Mouse (Mus musculus) stomach, embryonic 14.5 days (tissue): Measurements from ENCODE around the gene Lonp2. TPM values are rescaled to one million over a fixed set of nuclear protein-coding genes. Genes with fewer than 3 reads are reported as not detected.

Source experiments
- ATAC-seq: fragments of 200-750 bp; cut with Nextera tagmentation; 2 replicates; pipeline ENCODE4 v1.8.0; 2017; ENCODE audit warnings: low read depth, moderate TSS enrichment; ENCODE audit not compliant: insufficient number of reproducible peaks, insufficient read depth, low FRiP score
- H3K27ac ChIP-seq: fragments of 300-500 bp; sonication (generic); 2 replicates; pipeline ENCODE4 v1.5.1; 2014; ENCODE audit warnings: mild to moderate bottlenecking, low read length, moderate library complexity, mixed read lengths
- H3K27me3 ChIP-seq: fragments of 300-500 bp; sonication (generic); 2 replicates; pipeline ENCODE4 v1.6.1; 2014; ENCODE audit warnings: low read length, control low read depth, mixed read lengths; ENCODE audit not compliant: control insufficient read depth, insufficient read depth
- H3K36me3 ChIP-seq: fragments of 300-500 bp; sonication (generic); 2 replicates; pipeline ENCODE4 v1.6.1; 2014; ENCODE audit warnings: mild to moderate bottlenecking, control low read depth, low read length, moderate library complexity, mixed read lengths; ENCODE audit not compliant: control insufficient read depth, insufficient read depth
- H3K4me1 ChIP-seq: fragments of 300-500 bp; sonication (generic); 2 replicates; pipeline ENCODE4 v1.6.1; 2014; ENCODE audit warnings: low read length, control low read depth, mixed read lengths; ENCODE audit not compliant: control insufficient read depth, insufficient read depth
- H3K4me2 ChIP-seq: fragments of 300-500 bp; sonication (generic); replicated peaks from 2 replicates; pipeline ENCODE4 v1.6.1; 2014; ENCODE audit warnings: low read depth, low read length, control low read depth
- H3K4me3 ChIP-seq: fragments of 300-500 bp; sonication (generic); 2 replicates; pipeline ENCODE4 v1.5.1; 2014; ENCODE audit warnings: low read depth, low read length, control low read depth
- H3K9ac ChIP-seq: fragments of 300-500 bp; sonication (generic); replicated peaks from 2 replicates; pipeline ENCODE4 v1.6.1; 2014; ENCODE audit warnings: low read depth, mild to moderate bottlenecking, control low read depth, low read length, moderate library complexity, mixed read lengths
- H3K9me3 ChIP-seq: fragments of 300-500 bp; sonication (generic); 2 replicates; pipeline ENCODE4 v1.6.1; 2016; ENCODE audit warnings: low read depth, low read length, control low read depth; ENCODE audit not compliant: control insufficient read depth
- WGBS: fragments of 180-500 bp; shearing (Covaris S2); extraction: QIAGEN DNeasy Blood & Tissue Kit; methylation state at CpG from one replicate; pipeline ENCODE4 v1.1.7; 2014; 5-methylcytosine and 5-hydroxymethylcytosine counted together
- polyA plus RNA-seq: library from polyadenylated mRNA; unstranded; fragments of >200 nt; fragmentation: Nextera tagmentation; extraction: Ambion mirVana; gene quantifications from 2 replicates; pipeline ENCODE4 v1.2.1, GENCODE M21; 2014

Gene Lonp2
- polyA plus RNA-seq, 1 experiment from 2014 or later: 45.4 TPM

DNA sequence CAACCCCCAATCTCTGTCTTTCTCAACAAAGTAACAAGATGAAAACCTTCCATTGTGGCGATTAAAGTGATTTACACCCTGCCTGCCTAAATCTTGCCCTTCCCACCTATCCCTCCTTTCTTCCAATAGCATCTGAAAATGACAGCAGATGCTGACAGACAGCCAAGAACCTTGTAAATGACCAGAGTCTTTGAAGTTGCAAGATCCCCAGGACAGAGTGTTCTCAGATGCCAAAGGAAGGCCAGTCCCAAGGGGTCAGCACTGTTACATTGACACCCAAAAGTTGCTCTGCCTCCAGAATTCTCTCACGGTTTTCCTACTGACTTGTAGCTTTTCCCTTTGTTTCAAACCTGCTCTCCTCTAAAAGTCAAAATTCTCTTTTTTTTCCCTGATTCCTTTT lies 126.0 kb downstream of the Lonp2 start:
- Histone ChIP-seq H3K4me2 (no peak overlapping the region), H3K9me3 (no peaks in the 10 kb centered on the region), H3K27ac (no peak overlapping the region), H3K9ac (no peak overlapping the region), H3K27me3 (no peaks in the 10 kb centered on the region), H3K4me1 (peaks cover 6% of the 10 kb centered on the region; the same call in 1 of the 2 replicates), H3K4me3 (no peak overlapping the region), H3K36me3 (no peaks in the 10 kb centered on the region)
- no peak for ATAC-seq
- WGBS: 42% methylated on average over 2 of the region's 2 CpGs

DNA sequence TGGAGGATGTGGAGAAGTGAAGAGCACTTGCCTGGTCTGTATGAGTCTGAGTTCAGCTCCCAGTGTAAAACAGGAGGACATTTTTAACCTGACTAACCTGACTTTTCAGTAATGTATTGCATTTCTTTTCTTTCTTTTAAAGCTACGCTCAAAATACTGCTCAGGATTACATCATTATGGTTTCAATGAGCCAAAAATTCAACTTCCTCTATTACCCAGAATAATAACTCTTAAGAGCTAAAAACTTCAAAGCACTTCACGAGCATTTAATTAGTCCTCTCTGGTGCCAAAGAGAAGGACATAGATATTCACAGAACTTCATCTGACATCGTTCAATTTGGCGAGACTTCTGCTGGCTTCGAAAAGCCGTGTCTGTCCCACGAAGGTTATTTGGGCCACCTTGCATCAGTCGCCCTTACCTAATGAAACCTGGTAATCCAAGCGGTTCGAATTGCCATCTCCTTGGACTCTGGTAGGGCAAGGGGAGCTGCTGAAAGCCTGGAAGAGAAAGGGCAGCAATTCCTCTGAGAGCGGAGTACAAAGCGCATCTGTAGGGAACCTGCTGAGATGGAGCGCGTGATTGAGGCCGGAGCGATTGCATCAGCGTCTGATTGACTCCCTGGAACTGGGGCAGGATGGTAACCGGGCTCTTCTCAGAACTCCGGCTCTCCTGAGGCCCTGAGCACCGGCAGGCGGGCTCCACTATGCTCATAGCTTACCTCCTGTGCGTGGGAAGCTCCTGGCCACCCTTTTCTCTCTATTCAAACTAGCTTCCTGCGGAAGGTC lies 133.3 kb downstream of the Lonp2 start:
- H3K36me3 ChIP-seq: no peaks in the 10 kb centered on the region
- no peak overlapping the region for H3K4me3 ChIP-seq
- H3K4me2 ChIP-seq: no peak overlapping the region
- WGBS: 33% methylated on average over 23 of the region's 23 CpGs
- no peak overlapping the region for H3K9ac ChIP-seq
- H3K27ac ChIP-seq: no peak overlapping the region
- no peaks in the 10 kb centered on the region for H3K27me3 ChIP-seq
- ATAC-seq: no peak
- H3K4me1 ChIP-seq: no peaks in the 10 kb centered on the region
- H3K9me3 ChIP-seq: no peaks in the 10 kb centered on the region

DNA sequence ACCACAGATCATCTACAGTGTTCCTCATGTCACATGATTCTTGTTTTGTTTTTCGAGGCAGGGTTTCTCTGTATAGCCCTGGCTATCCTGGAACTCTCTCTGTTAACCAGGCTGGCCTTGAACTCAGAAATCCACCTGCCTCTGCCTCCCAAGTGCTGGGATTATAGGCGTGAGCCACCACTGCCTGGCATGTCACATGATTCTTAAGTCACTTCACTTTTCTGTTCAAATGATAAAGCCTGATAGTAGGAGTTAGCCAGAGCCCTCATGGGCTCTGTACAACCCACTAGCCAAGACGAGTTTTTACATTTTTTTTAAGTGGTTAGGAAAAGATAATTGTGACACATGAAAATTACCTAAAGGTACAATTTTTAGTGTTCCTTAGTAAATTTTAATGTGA lies 134.8 kb downstream of the Lonp2 start:
- Histone ChIP-seq H3K9me3 (no peaks in the 10 kb centered on the region), H3K4me1 (no peaks in the 10 kb centered on the region), H3K4me2 (no peak overlapping the region), H3K27me3 (no peaks in the 10 kb centered on the region), H3K4me3 (no peak overlapping the region), H3K36me3 (no peaks in the 10 kb centered on the region), H3K27ac (no peak overlapping the region), H3K9ac (no peak overlapping the region)
- 0 out of 2 replicates have a peak, but pooled peaks have one; percentile 57 for ATAC-seq
- WGBS: 65% methylated on average over 3 of the region's 3 CpGs

DNA sequence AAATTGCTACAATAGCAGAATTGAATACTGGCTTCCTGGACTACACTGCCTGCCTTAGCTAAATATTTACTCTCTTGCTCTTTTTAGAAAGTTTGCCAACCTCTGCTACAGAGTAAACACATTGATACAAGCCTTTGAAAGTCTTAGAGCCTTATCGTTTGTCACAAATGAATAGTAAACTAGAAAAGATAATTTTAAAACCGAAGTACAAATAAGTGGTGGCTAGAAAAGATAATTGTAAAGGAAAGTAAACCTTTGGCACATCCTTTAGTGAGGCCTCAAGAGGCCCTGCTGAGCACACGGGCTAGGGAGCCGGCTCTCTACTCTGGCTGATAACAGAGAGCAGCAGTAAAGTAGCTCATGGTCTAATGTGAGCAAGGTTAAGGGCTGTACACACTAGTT lies 135.2 kb downstream of the Lonp2 start:
- no peaks in the 10 kb centered on the region for H3K27me3 ChIP-seq
- H3K4me2 ChIP-seq: no peak overlapping the region
- H3K9ac ChIP-seq: no peak overlapping the region
- H3K9me3 ChIP-seq: no peaks in the 10 kb centered on the region
- no peak overlapping the region for H3K4me3 ChIP-seq
- peak; percentile 88 for ATAC-seq
- H3K27ac ChIP-seq: no peak overlapping the region
- 27% methylated on average over 4 of the region's 4 CpGs for WGBS
- no peaks in the 10 kb centered on the region for H3K36me3 ChIP-seq
- H3K4me1 ChIP-seq: no peaks in the 10 kb centered on the region

DNA sequence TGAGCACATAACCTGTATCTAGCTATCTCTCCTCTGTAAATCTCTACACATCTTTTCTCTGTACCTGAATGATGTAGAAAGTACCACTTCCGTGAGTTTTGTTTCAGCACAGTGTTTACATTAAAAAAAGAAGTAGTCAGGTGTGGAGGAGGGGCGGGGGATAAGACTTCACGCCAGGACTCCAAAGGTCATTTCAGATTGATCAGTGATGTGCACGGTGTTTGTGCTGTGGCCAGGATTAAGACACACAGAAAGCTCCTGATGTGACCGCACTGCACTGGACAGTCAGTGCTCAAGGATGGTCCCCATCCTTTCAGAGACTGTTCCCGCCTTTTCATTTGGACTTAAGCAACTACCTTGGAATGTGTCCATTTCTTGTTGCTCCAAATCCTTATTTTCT lies 136.9 kb downstream of the Lonp2 start:
- no peaks in the 10 kb centered on the region for H3K4me1 ChIP-seq
- H3K4me2 ChIP-seq: no peak overlapping the region
- no peaks in the 10 kb centered on the region for H3K9me3 ChIP-seq
- ATAC-seq: no peak
- no peak overlapping the region for H3K27ac ChIP-seq
- H3K27me3 ChIP-seq: no peaks in the 10 kb centered on the region
- H3K36me3 ChIP-seq: no peaks in the 10 kb centered on the region
- H3K9ac ChIP-seq: no peak overlapping the region
- WGBS: 55% methylated on average over 6 of the region's 6 CpGs
- H3K4me3 ChIP-seq: no peak overlapping the region

DNA sequence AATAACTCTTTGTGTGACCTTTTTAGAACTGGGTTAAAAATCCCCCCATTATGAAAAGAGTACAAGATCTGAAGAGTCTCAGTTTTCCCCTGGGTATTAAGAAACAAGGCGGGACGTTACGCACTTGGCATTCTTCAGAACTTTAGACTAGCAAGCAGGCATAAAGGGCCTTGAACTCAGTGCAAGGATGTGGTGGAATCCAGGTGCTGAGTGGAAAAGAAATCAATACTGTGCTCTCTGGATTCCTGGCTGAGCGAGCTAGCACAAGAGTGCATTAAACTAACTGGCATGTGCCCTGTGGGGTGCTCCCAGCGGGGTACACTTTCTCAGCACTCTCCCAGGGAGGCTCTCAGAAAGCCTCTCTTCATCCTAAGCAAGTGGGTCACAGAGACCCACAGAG lies 139.0 kb downstream of the Lonp2 start:
- 60% methylated on average over 5 of the region's 5 CpGs for WGBS
- H3K4me3 ChIP-seq: no peak overlapping the region
- no peak for ATAC-seq
- no peaks in the 10 kb centered on the region for H3K9me3 ChIP-seq
- H3K36me3 ChIP-seq: no peaks in the 10 kb centered on the region
- H3K27ac ChIP-seq: no peak overlapping the region
- no peak overlapping the region for H3K4me2 ChIP-seq
- H3K9ac ChIP-seq: no peak overlapping the region
- no peaks in the 10 kb centered on the region for H3K27me3 ChIP-seq
- no peaks in the 10 kb centered on the region for H3K4me1 ChIP-seq

DNA sequence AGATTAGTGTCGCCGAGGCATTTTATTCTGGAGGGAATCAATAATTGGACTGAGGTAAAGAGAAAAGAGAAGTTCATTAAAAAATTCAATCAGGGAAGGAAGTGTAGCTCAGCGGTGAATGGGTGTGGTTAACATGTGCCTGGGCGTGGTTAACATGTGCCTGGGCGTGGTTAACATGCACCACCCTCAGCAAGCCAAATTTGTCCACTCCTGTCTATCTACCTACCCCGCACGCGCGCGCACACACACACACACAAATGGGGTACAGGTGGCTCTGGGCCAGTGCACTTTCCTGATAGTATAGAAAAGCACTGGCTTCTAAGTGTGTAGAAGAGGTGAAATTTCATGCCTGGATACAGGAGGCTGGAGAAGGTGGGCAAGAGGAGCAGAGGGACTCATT lies 141.3 kb downstream of the Lonp2 start:
- 88% methylated on average over 10 of the region's 10 CpGs for WGBS
- Histone ChIP-seq H3K9ac (no peak overlapping the region), H3K36me3 (no peaks in the 10 kb centered on the region), H3K27ac (no peak overlapping the region), H3K4me2 (no peak overlapping the region), H3K9me3 (no peaks in the 10 kb centered on the region), H3K4me1 (no peaks in the 10 kb centered on the region), H3K27me3 (no peaks in the 10 kb centered on the region), H3K4me3 (no peak overlapping the region)
- no peak for ATAC-seq

DNA sequence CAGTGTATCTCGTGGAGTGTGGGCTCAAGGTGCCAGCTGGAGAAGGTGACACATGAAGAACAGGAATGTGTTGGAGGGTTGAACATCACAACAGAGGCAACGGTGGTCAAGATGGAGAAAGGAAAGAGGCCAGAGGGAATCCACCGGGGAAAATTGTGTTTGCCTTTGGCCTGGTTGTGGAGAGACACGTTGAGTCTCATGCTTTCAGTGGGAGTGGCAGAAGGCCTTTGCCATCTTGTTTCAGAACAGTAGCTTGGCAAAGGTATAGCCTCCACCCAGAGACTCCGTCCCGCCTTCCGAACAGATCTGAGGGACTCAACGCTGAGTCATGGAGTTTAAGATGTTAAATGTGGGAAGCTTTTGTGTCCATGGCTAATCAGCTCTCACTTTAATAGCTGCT lies 141.8 kb downstream of the Lonp2 start:
- H3K4me2 ChIP-seq: no peak overlapping the region
- H3K27ac ChIP-seq: no peak overlapping the region
- no peaks in the 10 kb centered on the region for H3K4me1 ChIP-seq
- H3K27me3 ChIP-seq: no peaks in the 10 kb centered on the region
- no peaks in the 10 kb centered on the region for H3K36me3 ChIP-seq
- H3K9me3 ChIP-seq: no peaks in the 10 kb centered on the region
- WGBS: 82% methylated on average over 8 of the region's 8 CpGs
- H3K9ac ChIP-seq: no peak overlapping the region
- no peak for ATAC-seq
- no peak overlapping the region for H3K4me3 ChIP-seq
